Mouse (Mus musculus) heart, adult 18-20 months (tissue): ENCODE results near the gene Defb20. TPM values are rescaled to one million over a fixed set of nuclear protein-coding genes. Genes with fewer than 3 reads are reported as not detected.
A peak's percentile ranks its signal among the peaks of the same experiment; 100 is the strongest.
"Not testable (repeated sequence)": the region's sequence is repeated elsewhere in the genome, so short reads cannot be mapped to it uniquely, and the experiment has no call there.

ENCODE experiments used
- DNase-seq, 2 experiments: peaks; one replicate each; pipeline ENCODE4 v3.0.0; 2021 to 2022; ENCODE audit warnings: mixed read lengths in 1 of 2
- long read RNA-seq, 2 experiments: library from polyadenylated mRNA; stranded (forward); transcript quantifications; one replicate each; pipeline ENCODE4 v2.0.0; 2021
- total RNA-seq, 2 experiments: library from RNA; stranded (reverse); gene quantifications; 2 replicates each; pipeline ENCODE4 v1.2.3; 2021

The Defb20 gene
- not detected for total RNA-seq
- long read RNA-seq, experiment 1: 0 reads
- long read RNA-seq, experiment 2: 0 reads

GRCm38 (mm10) chr2:152476763-152477162, at the start of gene Defb20:
TSS of gene Defb20 (plus strand) at chr2:152477063.
- no peak for DNase-seq

- no peak for DNase-seq
Observed at GRCm38 (mm10) chr2:152427493-152427892, 49.4 kb upstream of the Defb20 start.

GRCm38 (mm10) chr2:152428481-152428880, 48.4 kb upstream of the Defb20 start:
- not testable (repeated sequence) for DNase-seq

GRCm38 (mm10) chr2:152436405-152436901, 40.4 kb upstream of the Defb20 start:
- DNase-seq: peak; percentile 38 to 64

DNA sequence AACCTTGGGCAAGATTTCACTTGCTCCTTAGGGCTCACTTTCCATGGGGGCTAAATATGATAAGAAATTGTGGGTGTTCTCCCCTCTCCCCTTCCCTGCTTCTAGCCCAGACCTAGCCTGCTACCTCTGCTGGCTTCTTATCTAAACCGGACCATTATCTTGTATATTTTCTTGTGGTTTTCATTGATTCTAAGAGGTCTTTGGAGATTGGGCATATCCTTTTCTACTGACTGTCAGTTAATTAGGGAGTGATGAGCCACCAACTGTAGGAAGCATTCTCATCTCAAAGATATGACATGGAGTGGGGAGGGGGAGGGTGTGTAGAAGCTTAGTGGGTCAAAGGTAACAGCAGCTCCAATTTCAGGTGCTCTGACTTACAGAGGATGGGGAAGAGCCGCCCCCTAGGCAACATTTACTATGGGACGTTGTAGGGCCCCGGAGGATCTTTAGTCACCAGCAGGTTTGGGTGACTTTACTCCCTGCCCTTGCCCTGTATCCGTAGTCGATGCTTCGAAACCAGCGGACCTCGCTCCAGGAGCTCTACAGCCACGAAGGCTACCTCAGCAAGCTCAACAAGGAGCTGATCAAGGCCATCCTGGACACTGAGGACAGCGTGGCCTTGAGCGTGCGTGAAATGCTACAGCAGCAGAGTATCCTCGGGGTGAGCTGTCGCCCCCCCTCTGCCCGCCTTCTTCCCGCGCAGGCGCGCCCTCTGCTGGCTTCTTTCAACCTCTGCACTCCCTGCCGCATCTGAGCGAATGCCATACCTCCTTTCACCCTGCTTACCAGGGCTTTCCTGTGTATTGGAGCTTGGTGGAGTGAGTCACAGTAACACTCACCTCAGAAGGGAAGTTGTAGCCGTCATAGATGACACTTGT, 39.6 kb upstream of the Defb20 start:
- peak; percentile 79 to 91 for DNase-seq

DNA sequence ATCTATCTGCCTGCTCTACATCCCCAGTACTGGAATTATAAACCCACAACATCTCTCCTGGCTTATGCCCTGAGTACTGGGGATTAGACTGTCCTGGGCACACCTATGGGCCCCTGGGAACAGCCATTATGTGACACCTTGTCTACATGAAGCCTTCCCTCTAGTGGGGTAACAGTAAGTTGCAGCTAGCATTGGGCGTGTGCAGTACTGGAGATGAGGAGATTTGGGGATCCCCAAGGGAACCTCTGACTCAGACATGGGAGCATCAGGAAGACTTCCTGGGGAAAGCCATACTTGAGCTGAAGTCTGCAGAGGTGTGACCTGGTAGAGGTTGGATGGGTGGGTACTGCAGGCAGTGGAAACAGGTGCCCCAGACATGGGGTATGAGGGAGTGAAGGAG, 37.9 kb upstream of the Defb20 start:
- DNase-seq: no peak

- DNase-seq: no peak
Observed at GRCm38 (mm10) chr2:152439833-152440232, 37.0 kb upstream of the Defb20 start.

- no peak for DNase-seq
Observed at GRCm38 (mm10) chr2:152442322-152442721, 34.5 kb upstream of the Defb20 start.

DNA sequence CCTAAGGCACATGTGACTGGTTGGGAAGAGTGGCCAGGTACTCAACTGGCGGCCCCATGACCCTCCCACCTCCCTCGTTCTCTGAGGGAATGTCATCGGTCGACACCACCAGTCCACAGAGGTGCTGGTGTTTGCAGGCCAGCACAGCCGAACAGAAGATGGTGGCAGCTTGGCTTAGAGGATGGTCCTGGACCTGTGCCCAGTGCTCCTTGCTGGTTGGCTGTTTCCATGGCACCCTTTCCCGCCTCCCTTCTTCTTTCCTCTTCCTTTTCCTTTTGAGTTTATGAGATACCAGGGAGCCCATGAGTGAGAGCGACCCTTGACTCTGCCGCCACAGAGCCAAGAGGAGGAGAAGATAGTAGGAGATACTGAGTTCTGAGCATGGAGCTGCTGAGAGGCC, 33.6 kb upstream of the Defb20 start:
- DNase-seq: no peak

DNA sequence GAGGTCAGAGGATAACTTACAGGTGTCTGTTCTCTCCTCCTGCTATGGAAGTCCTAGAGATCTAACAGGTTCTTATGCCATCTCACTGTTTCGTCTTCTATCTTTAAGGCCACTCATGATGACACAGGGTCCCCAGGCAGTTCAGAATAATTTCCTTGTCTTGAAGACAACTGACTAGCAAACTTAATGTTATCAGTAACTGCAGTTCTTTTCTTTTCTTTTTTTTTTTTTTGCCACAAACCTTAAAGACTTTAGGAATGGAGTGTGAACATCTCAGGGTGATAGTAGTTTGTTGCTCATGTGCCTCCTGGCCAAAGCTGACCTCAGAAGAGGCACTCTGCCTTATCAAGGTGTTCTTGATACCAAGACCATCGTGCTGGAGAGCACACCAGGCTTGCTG, 30.2 kb upstream of the Defb20 start:
- DNase-seq: no peak

- no peak for DNase-seq
Observed at GRCm38 (mm10) chr2:152447461-152447860, 29.4 kb upstream of the Defb20 start.

DNA sequence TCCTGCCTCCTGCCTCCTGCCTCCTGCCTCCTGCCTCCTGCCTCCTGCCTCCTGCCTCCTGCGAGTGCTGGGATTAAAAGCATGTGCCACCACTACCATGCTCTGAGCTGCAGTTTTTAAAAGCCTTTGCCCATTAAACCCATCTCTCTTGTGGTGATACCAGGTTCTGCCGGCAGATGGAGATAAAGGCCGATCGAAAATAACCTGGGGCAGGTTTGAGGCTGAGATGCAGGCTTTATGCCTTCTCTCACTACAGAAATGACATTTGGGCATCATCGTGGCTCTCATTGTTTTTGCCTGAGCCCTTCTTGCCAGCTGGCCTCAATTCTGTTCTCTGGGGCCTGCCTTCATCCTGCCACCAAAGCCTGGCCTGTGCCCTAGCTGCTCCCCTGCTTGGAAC, 26.6 kb upstream of the Defb20 start:
- DNase-seq: peak; percentile 14 to 74

- DNase-seq: peak; percentile 42 to 60
Observed at GRCm38 (mm10) chr2:152452101-152452781, 24.6 kb upstream of the Defb20 start.

DNA sequence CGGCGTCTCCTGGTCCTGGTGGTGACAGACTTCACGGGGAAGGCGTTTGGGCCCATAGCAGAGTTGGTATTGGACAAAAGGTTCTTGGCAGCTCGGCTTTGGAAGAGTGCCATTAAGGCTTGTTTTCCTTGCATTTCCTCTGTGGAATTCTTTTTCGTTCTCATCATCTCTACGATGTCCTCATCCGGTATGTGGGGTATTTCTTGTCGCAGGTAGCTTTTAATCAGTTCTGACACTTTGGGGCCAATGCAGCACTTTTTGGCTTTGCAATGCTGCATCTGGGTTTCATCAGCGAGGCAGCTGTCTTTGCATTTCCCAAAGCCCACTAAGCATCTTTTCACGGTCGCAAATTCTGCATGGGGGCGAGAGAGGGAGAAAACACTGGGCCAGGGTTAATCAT, 17.6 kb upstream of the Defb20 start:
- DNase-seq: no peak

GRCm38 (mm10) chr2:152464570-152465150, 12.2 kb upstream of the Defb20 start, which contains the start of gene Defb23:
TSS of gene Defb23 (minus strand) at chr2:152464620.
- DNase-seq: no peak

GRCm38 (mm10) chr2:152470973-152471372, 5.9 kb upstream of the Defb20 start:
- peak; percentile 7 to 60 for DNase-seq

GRCm38 (mm10) chr2:152472434-152472833, 4.4 kb upstream of the Defb20 start:
- no peak for DNase-seq

DNA sequence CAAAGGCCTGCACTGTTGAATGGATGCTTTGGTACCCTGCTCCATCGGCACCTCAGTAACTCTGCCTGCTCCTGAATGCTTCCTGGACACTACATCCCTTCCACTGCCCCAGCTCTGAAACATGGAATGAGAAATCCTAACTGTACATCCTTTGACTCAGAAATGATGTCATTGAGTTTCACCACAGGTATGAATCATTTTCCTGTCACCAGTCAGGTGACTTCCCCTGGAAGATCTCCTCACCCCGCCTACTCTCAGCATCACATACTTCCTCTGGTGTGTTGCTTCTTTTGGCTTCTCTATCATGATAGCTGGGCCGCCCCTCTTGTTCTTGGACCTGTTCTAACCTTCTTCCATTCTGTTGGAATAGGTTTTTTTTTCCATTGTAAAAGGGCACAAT, 4.0 kb downstream of the Defb20 start:
- no peak for DNase-seq

DNA sequence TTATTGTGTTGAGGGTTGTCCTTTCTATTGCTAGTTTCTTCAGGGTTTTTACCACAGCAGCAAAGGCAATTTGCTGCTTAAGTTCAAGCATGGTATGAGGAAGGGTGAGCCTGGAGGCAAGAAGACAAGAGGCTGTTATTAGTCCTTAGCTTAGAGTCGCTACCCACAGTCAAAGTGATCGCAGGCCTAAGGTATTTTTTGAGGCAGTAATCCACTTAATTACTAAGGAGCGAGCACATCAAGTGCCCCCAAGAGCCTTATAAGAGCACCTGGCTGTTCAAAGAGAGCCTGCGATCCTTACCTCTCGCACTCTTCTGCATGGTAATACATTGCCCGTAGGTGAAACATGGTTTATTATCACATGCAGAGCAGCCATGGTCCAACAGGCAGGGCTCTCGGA, 4.9 kb downstream of the Defb20 start:
- no peak for DNase-seq

GRCm38 (mm10) chr2:152487024-152487423, 10.2 kb downstream of the Defb20 start:
- no peak for DNase-seq

DNA sequence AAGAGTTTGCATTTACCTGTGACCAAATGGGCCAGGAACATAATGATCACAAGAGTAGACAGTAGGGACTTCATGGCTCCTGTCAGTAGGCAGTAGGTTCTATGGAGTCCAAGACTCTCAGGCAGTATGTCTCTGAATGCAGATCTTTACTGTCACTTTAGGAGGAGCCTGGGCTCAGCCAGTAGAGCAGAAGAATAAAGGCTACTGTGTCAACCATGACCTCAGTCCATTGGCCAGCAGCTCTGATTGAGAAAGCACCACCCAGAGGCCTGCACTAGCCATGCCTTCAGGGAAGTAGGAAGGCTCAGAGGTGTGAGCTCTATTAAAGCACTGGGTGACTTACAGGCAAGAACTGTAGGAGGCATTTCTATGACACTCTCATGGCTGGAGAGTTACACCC, 13.2 kb downstream of the Defb20 start, which contains the start of gene Defb22:
Gene Defb22 (minus strand): TSS at position 101 of the 400 bp plus-strand sequence.
- DNase-seq: no peak

- DNase-seq: no peak
Observed at GRCm38 (mm10) chr2:152493151-152493550, 16.3 kb downstream of the Defb20 start.

DNA sequence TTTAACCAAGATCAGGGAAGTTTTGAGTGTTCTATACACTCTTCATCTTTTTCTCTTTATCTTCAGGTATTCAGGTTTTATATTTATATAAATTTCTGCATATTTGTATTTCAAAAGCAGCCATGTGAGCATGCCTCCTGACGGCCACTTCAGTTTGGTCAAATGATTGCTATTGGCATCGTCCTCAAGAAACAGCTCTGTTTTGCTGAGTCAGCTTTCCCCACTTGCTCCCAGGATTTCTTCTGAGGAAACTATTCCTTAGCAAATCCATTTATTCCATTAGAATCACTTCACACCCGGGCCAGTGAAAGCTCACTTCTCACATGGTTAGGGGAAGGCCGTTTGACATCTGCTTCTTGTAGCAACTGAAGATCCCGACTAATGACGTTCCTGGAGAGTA, 21.2 kb downstream of the Defb20 start:
- no peak for DNase-seq
